Mouse (Mus musculus) erythroblast, embryonic 14.5 days (primary cell): ENCODE results near the gene Uri1. TPM values are rescaled to one million over a fixed set of nuclear protein-coding genes. Genes with fewer than 3 reads are reported as not detected.

Source experiments
- H3K27me3 ChIP-seq: 2 replicates; pipeline ENCODE4 v1.6.1; 2012; ENCODE audit warnings: inconsistent platforms; ENCODE audit not compliant: control insufficient read depth
- H3K36me3 ChIP-seq: 2 replicates; pipeline ENCODE4 v1.6.1; 2012; ENCODE audit warnings: mild to moderate bottlenecking, inconsistent platforms; ENCODE audit not compliant: control insufficient read depth
- H3K4me1 ChIP-seq: 2 replicates; pipeline ENCODE4 v1.6.1; 2012; ENCODE audit warnings: inconsistent platforms; ENCODE audit not compliant: control insufficient read depth
- H3K4me3 ChIP-seq: replicated peaks from 2 replicates; pipeline ENCODE3; 2012; ENCODE audit warnings: moderate library complexity, mild to moderate bottlenecking, inconsistent platforms
- H3K9me3 ChIP-seq: 2 replicates; pipeline ENCODE4 v1.6.1; 2012; ENCODE audit warnings: low read length, inconsistent platforms, mixed read lengths; ENCODE audit not compliant: control insufficient read depth
- GATA1 ChIP-seq: IDR thresholded peaks from 2 replicates; pipeline ENCODE4 v1.6.1; 2012; ENCODE audit warnings: low read length, inconsistent platforms, mixed read lengths
- TAL1 ChIP-seq: IDR thresholded peaks from 3 replicates; pipeline ENCODE4 v1.6.1; 2012; ENCODE audit warnings: low read length, inconsistent platforms, mixed read lengths
- polyA plus RNA-seq: library from polyadenylated mRNA; stranded (reverse); fragments of >175 nt; gene quantifications from 2 replicates; pipeline ENCODE4 v1.2.3, GENCODE M21; 2012

The Uri1 gene
- polyA plus RNA-seq, 1 experiment, result 0.35 TPM

DNA sequence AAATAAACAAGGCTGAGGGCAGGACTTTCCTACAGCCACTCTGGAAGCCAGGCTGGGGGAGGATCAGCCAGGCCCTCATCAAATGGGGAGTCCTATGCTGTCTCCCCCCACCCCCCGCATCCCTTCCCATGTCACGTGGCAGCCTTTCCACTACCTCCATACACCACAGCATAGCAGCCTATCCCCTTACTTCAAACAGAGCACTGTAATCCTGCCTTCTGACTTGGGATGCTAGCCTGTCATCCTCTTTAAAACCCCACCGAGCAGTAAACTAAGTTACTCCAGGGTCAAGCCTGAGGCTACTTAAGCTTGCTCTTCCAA, 111.6 kb downstream of the Uri1 start:
- Histone ChIP-seq H3K27me3 (no peaks in the 10 kb centered on the region), H3K4me1 (no peaks in the 10 kb centered on the region), H3K36me3 (no peaks in the 10 kb centered on the region), H3K4me3 (no peak overlapping the region), H3K9me3 (no peaks in the 10 kb centered on the region)
- TF ChIP-seq TAL1 (no peak), GATA1 (no peak)

DNA sequence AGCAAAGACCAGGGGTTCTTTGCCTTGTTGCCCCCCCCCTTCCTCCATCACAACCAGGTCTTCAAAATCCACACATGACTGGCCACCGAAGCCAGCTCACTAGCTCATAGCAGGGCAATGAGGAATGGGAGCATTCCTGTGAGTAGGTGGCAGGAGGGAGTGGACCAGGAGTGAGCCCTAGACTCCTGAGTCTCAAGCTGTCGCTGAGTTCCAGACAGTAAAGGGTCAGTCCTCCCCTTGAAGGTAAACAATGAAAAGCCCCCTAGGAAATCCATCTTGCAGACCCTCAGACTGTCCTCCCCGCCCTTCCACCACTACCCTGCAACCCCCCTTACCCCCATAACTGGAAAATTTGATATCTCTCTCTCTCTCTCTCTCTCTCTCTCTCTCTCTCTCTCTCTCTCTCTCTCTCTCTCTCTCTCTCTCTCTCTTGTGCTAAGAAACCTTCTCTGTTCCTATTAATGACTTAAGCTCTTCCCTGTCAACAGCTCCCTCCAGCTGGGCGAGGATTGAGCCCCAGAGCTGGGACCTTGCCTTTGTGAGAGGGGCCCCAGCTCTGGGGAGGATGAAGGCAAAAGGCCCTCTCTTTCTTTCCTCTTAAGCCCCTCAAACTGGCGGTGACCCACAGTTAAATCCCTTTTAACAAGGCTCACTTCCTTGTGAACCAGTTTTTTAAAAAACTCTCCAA, 112.1 kb downstream of the Uri1 start:
- Histone ChIP-seq H3K4me3 (no peak overlapping the region), H3K9me3 (no peaks in the 10 kb centered on the region), H3K36me3 (no peaks in the 10 kb centered on the region), H3K27me3 (no peaks in the 10 kb centered on the region), H3K4me1 (no peaks in the 10 kb centered on the region)
- TF ChIP-seq TAL1 (no peak), GATA1 (no peak)

DNA sequence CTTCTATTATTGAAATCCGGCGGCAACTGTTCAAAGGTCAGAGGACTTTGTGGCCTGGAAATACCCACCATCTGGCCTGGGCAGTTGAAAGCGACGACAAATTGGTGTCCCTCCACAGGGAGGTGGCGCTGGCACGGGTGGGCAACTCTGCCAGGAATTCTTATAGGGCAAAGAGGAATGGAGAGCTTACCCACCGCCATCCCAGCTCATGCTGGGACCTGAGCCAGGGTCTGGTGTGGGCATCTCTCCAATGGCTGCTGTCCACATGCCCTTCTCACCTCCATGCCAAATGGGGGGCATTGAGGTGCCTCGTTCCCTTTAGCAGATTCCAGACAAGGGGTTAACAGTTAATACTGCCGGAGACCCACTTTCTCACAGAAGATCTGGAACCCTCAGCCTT, 113.2 kb downstream of the Uri1 start:
- Histone ChIP-seq H3K4me1 (no peaks in the 10 kb centered on the region), H3K4me3 (no peak overlapping the region), H3K36me3 (no peaks in the 10 kb centered on the region), H3K27me3 (no peaks in the 10 kb centered on the region), H3K9me3 (no peaks in the 10 kb centered on the region)
- TF ChIP-seq TAL1 (no peak), GATA1 (no peak)

Other genes with a start within 250 kb of the Uri1 start
- gene Zfp536, start 249.9 kb downstream of the Uri1 start, polyA plus RNA-seq, result 0.06 TPM in 1 of 2 replicates, not detected in the other
- gene Ccne1, start 84.0 kb upstream of the Uri1 start, polyA plus RNA-seq, result 10.1 and 12.0 TPM in 2 replicates
- gene 1600014C10Rik, start 159.7 kb upstream of the Uri1 start, polyA plus RNA-seq, result 0.02 TPM in 1 of 2 replicates, not detected in the other
- gene Plekhf1, start 204.5 kb upstream of the Uri1 start, polyA plus RNA-seq, result 0.01 TPM in 2 replicates
- 0.13 and 0.48 TPM in 2 replicates for gene Pop4, start 247.9 kb upstream of the Uri1 start, polyA plus RNA-seq